Mouse (Mus musculus) neural tube, embryonic 11.5 days (tissue): ENCODE measurements around the gene Dennd2a. TPM values are rescaled to one million over a fixed set of nuclear protein-coding genes. Genes with fewer than 3 reads are reported as not detected.

ENCODE experiments used
- ATAC-seq: fragments of 200-750 bp; cut with Nextera tagmentation; 2 replicates; pipeline ENCODE4 v1.8.0; 2017; ENCODE audit warnings: moderate number of reproducible peaks, mild to moderate bottlenecking, moderate TSS enrichment, moderate library complexity; ENCODE audit not compliant: insufficient read depth, low FRiP score, low TSS enrichment
- DNase-seq: peaks from one replicate; pipeline ENCODE4 v3.0.0-alpha.2; 2015; ENCODE audit warnings: low spot score
- H3K27ac ChIP-seq: fragments of 300-500 bp; sonication (generic); 2 replicates; pipeline ENCODE4 v1.5.1; 2014; ENCODE audit warnings: low read depth, mild to moderate bottlenecking, low read length
- H3K27me3 ChIP-seq: fragments of 300-500 bp; sonication (generic); 2 replicates; pipeline ENCODE4 v1.6.1; 2014; ENCODE audit warnings: mild to moderate bottlenecking, low read length, mixed read lengths; ENCODE audit not compliant: control insufficient read depth, insufficient read depth
- H3K36me3 ChIP-seq: fragments of 300-500 bp; sonication (generic); 2 replicates; pipeline ENCODE4 v1.6.1; 2014; ENCODE audit warnings: mild to moderate bottlenecking, low read length, moderate library complexity, mixed read lengths; ENCODE audit not compliant: control insufficient read depth, insufficient read depth
- H3K4me1 ChIP-seq: fragments of 300-500 bp; sonication (generic); 2 replicates; pipeline ENCODE4 v1.6.1; 2014; ENCODE audit warnings: low read length, mixed read lengths; ENCODE audit not compliant: control insufficient read depth, insufficient read depth
- H3K4me2 ChIP-seq: fragments of 300-500 bp; sonication (generic); 2 replicates; pipeline ENCODE4 v1.6.1; 2014; ENCODE audit warnings: low read depth, mild to moderate bottlenecking, moderate library complexity
- H3K4me3 ChIP-seq: fragments of 300-500 bp; sonication (generic); 2 replicates; pipeline ENCODE4 v1.5.1; 2014; ENCODE audit warnings: low read depth, low read length
- H3K9ac ChIP-seq: fragments of 300-500 bp; sonication (generic); 2 replicates; pipeline ENCODE4 v1.6.1; 2014; ENCODE audit warnings: mild to moderate bottlenecking, low read length
- H3K9me3 ChIP-seq: fragments of 300-500 bp; sonication (generic); 2 replicates; pipeline ENCODE4 v1.6.1; 2016; ENCODE audit warnings: low read length; ENCODE audit not compliant: control insufficient read depth
- WGBS: fragments of 180-500 bp; shearing (Covaris S2); extraction: QIAGEN DNeasy Blood & Tissue Kit; methylation state at CpG from one replicate; pipeline ENCODE4 v1.1.7; 2014; 5-methylcytosine and 5-hydroxymethylcytosine counted together
- polyA plus RNA-seq: library from polyadenylated mRNA; unstranded; fragments of >200 nt; fragmentation: Nextera tagmentation; extraction: Ambion mirVana; gene quantifications from 2 replicates; pipeline ENCODE4 v1.2.1, GENCODE M21; 2014

The Dennd2a gene
- polyA plus RNA-seq, 1 experiment from 2014 or later = 43.7 TPM

- Histone ChIP-seq H3K9ac (no peak overlapping the region), H3K4me3 (no peak overlapping the region), H3K27me3 (no peaks in the 10 kb centered on the region), H3K4me2 (no peak overlapping the region), H3K9me3 (peaks cover 3% of the 10 kb centered on the region; the same call in 1 of the 2 replicates), H3K27ac (no peak overlapping the region), H3K36me3 (no peaks in the 10 kb centered on the region), H3K4me1 (peaks cover 21% of the 10 kb centered on the region)
- 65% methylated on average over 1 of the region's 1 CpGs for WGBS
- no peak for DNase-seq
- no peak for ATAC-seq
Measured at GRCm38 (mm10) chr6:39536621-39537020, 21.0 kb downstream of the Dennd2a start.

- Histone ChIP-seq H3K4me2 (no peak overlapping the region), H3K4me1 (peaks cover 11% of the 10 kb centered on the region), H3K36me3 (no peaks in the 10 kb centered on the region), H3K9ac (no peak overlapping the region), H3K4me3 (no peak overlapping the region), H3K9me3 (peaks cover 3% of the 10 kb centered on the region; the same call in 1 of the 2 replicates), H3K27me3 (no peaks in the 10 kb centered on the region), H3K27ac (no peak overlapping the region)
- ATAC-seq (no peak), DNase-seq (no peak)
Measured at GRCm38 (mm10) chr6:39534944-39535343, 22.7 kb downstream of the Dennd2a start.

- no peak overlapping the region for H3K4me3 ChIP-seq
- H3K27me3 ChIP-seq = no peaks in the 10 kb centered on the region
- peaks cover 15% of the 10 kb centered on the region for H3K4me1 ChIP-seq
- H3K4me2 ChIP-seq = no peak overlapping the region
- H3K36me3 ChIP-seq = no peaks in the 10 kb centered on the region
- DNase-seq (peak; percentile 46), ATAC-seq (peak; percentile 38)
- WGBS = 46% methylated on average over 12 of the region's 12 CpGs
- peak overlapping the region; percentile 56 for H3K27ac ChIP-seq
- H3K9ac ChIP-seq = peak overlapping the region; percentile 37
- peaks cover 1% of the 10 kb centered on the region; the same call in 1 of the 2 replicates for H3K9me3 ChIP-seq
Measured at GRCm38 (mm10) chr6:39528671-39529535, 28.8 kb downstream of the Dennd2a start.

- Histone ChIP-seq H3K4me3 (no peak overlapping the region), H3K27me3 (no peaks in the 10 kb centered on the region), H3K9me3 (no peaks in the 10 kb centered on the region), H3K9ac (no peak overlapping the region), H3K36me3 (peaks cover 5% of the 10 kb centered on the region), H3K4me1 (peaks cover 15% of the 10 kb centered on the region), H3K4me2 (no peak overlapping the region), H3K27ac (peak overlapping the region; percentile 56; the same call in 1 of the 2 replicates)
- DNase-seq = no peak
- WGBS = 53% methylated on average over 4 of the region's 4 CpGs
- no peak for ATAC-seq
Measured at GRCm38 (mm10) chr6:39527811-39528210, 29.9 kb downstream of the Dennd2a start.

- H3K4me3 ChIP-seq = no peak overlapping the region
- 91% methylated on average over 7 of the region's 7 CpGs for WGBS
- DNase-seq = no peak
- no peaks in the 10 kb centered on the region for H3K9me3 ChIP-seq
- ATAC-seq = no peak
- no peak overlapping the region for H3K27ac ChIP-seq
- H3K4me1 ChIP-seq = peaks cover 15% of the 10 kb centered on the region
- no peak overlapping the region for H3K9ac ChIP-seq
- peaks cover 5% of the 10 kb centered on the region for H3K36me3 ChIP-seq
- H3K4me2 ChIP-seq = no peak overlapping the region
- H3K27me3 ChIP-seq = no peaks in the 10 kb centered on the region
Measured at GRCm38 (mm10) chr6:39527337-39527784, 30.3 kb downstream of the Dennd2a start.

- Histone ChIP-seq H3K27ac (no peak overlapping the region), H3K4me2 (no peak overlapping the region), H3K9ac (no peak overlapping the region), H3K36me3 (peaks cover 9% of the 10 kb centered on the region), H3K4me3 (no peak overlapping the region), H3K9me3 (no peaks in the 10 kb centered on the region), H3K27me3 (no peaks in the 10 kb centered on the region), H3K4me1 (peaks cover 15% of the 10 kb centered on the region)
- no peak for DNase-seq
- WGBS = 78% methylated on average over 9 of the region's 10 CpGs
- ATAC-seq = no peak
Measured at GRCm38 (mm10) chr6:39526797-39527196, 30.9 kb downstream of the Dennd2a start.

- Histone ChIP-seq H3K36me3 (peaks cover 24% of the 10 kb centered on the region), H3K4me2 (no peak overlapping the region), H3K9ac (no peak overlapping the region), H3K27me3 (no peaks in the 10 kb centered on the region), H3K9me3 (no peaks in the 10 kb centered on the region), H3K4me1 (0 out of 2 replicates have a peak, but pooled peaks cover 5% of the 10 kb centered on the region), H3K4me3 (no peak overlapping the region), H3K27ac (no peak overlapping the region)
- no peak for DNase-seq
- WGBS = 94% methylated on average over 13 of the region's 13 CpGs
- no peak for ATAC-seq
Measured at GRCm38 (mm10) chr6:39523161-39523560, 34.5 kb downstream of the Dennd2a start.

- 76% methylated on average over 5 of the region's 5 CpGs for WGBS
- H3K9me3 ChIP-seq = no peaks in the 10 kb centered on the region
- H3K27me3 ChIP-seq = no peaks in the 10 kb centered on the region
- no peak for ATAC-seq
- no peak for DNase-seq
- H3K27ac ChIP-seq = no peak overlapping the region
- H3K36me3 ChIP-seq = peaks cover 24% of the 10 kb centered on the region
- H3K9ac ChIP-seq = no peak overlapping the region
- 0 out of 2 replicates have a peak, but pooled peaks cover under 1% of the 10 kb centered on the region for H3K4me1 ChIP-seq
- H3K4me3 ChIP-seq = no peak overlapping the region
- H3K4me2 ChIP-seq = no peak overlapping the region
Measured at GRCm38 (mm10) chr6:39522425-39522824, 35.2 kb downstream of the Dennd2a start.

- Histone ChIP-seq H3K4me3 (no peak overlapping the region), H3K9ac (no peak overlapping the region), H3K4me1 (peaks cover 4% of the 10 kb centered on the region; the same call in 1 of the 2 replicates), H3K36me3 (peaks cover 11% of the 10 kb centered on the region), H3K27ac (0 out of 2 replicates have a peak overlapping the region, but pooled peaks have one; percentile 0), H3K4me2 (no peak overlapping the region), H3K9me3 (no peaks in the 10 kb centered on the region), H3K27me3 (no peaks in the 10 kb centered on the region)
- 43% methylated on average over 6 of the region's 6 CpGs for WGBS
- no peak for ATAC-seq
- peak; percentile 31 for DNase-seq
Measured at GRCm38 (mm10) chr6:39515739-39516131, 41.9 kb downstream of the Dennd2a start.
